Mouse (Mus musculus) liver, postnatal 0 days (tissue): ENCODE data around the gene Rsph3b. TPM values are rescaled to one million over a fixed set of nuclear protein-coding genes. Genes with fewer than 3 reads are reported as not detected.

Experiments
- ATAC-seq: fragments of 200-750 bp; cut with Nextera tagmentation; 2 replicates; pipeline ENCODE4 v1.8.0; 2017; ENCODE audit warnings: mild to moderate bottlenecking, moderate library complexity
- DNase-seq: peaks from one replicate; pipeline ENCODE4 v3.0.0-alpha.2; 2016
- H3K27ac ChIP-seq: fragments of 300-500 bp; sonication (generic); 2 replicates; pipeline ENCODE4 v1.5.1; 2014; ENCODE audit warnings: antibody characterized with exemption, moderate library complexity, mild to moderate bottlenecking, low read depth
- H3K27me3 ChIP-seq: fragments of 300-500 bp; sonication (generic); 2 replicates; pipeline ENCODE4 v1.6.1; 2014; ENCODE audit warnings: low read length, control low read depth, mixed read lengths; ENCODE audit not compliant: insufficient read depth
- H3K36me3 ChIP-seq: fragments of 300-500 bp; sonication (generic); replicated peaks from 2 replicates; pipeline ENCODE4 v1.6.1; 2014; ENCODE audit warnings: mild to moderate bottlenecking, control low read depth, low read length, moderate library complexity, mixed read lengths; ENCODE audit not compliant: insufficient read depth
- H3K4me1 ChIP-seq: fragments of 300-500 bp; sonication (generic); 2 replicates; pipeline ENCODE4 v1.6.1; 2014; ENCODE audit warnings: antibody characterized with exemption, mild to moderate bottlenecking, control low read depth; ENCODE audit not compliant: insufficient read depth
- H3K4me2 ChIP-seq: fragments of 300-500 bp; sonication (generic); 2 replicates; pipeline ENCODE4 v1.6.1; 2014; ENCODE audit warnings: low read depth, mild to moderate bottlenecking, low read length, moderate library complexity, mixed read lengths
- H3K4me3 ChIP-seq: fragments of 300-500 bp; sonication (generic); 2 replicates; pipeline ENCODE4 v1.5.1; 2014; ENCODE audit warnings: low read depth, low read length
- H3K9ac ChIP-seq: fragments of 300-500 bp; sonication (generic); replicated peaks from 2 replicates; pipeline ENCODE4 v1.6.1; 2014; ENCODE audit warnings: mild to moderate bottlenecking, moderate library complexity
- H3K9me3 ChIP-seq: fragments of 300-500 bp; sonication (generic); 2 replicates; pipeline ENCODE4 v1.6.1; 2016; ENCODE audit warnings: mild to moderate bottlenecking, control low read depth, low read length, mixed read lengths
- CTCF ChIP-seq: sonication (generic); IDR thresholded peaks from 2 replicates; pipeline ENCODE4 v1.5.1; 2016; ENCODE audit warnings: antibody characterized with exemption, low read depth
- EP300 ChIP-seq: IDR thresholded peaks from 2 replicates; pipeline ENCODE4 v1.6.1; 2016; ENCODE audit warnings: antibody characterized with exemption, low read depth, mild to moderate bottlenecking
- WGBS: fragments of 180-500 bp; shearing (Covaris S2); extraction: QIAGEN DNeasy Blood & Tissue Kit; methylation state at CpG from one replicate; pipeline ENCODE4 v1.1.7; 2014; ENCODE audit not compliant: insufficient replicate concordance; 5-methylcytosine and 5-hydroxymethylcytosine counted together
- microRNA-seq: library from miRNA; unstranded; fragments of <30 nt; microRNA quantifications from one replicate; pipeline ENCODE4, GENCODE M21; 2016
- polyA plus RNA-seq: library from polyadenylated mRNA; unstranded; fragments of >200 nt; fragmentation: Nextera tagmentation; extraction: Ambion mirVana; gene quantifications from 2 replicates; pipeline ENCODE4 v1.2.1, GENCODE M21; 2015

Rsph3b gene
- polyA plus RNA-seq, 1 experiment from 2014 or later: 13.2 TPM

DNA sequence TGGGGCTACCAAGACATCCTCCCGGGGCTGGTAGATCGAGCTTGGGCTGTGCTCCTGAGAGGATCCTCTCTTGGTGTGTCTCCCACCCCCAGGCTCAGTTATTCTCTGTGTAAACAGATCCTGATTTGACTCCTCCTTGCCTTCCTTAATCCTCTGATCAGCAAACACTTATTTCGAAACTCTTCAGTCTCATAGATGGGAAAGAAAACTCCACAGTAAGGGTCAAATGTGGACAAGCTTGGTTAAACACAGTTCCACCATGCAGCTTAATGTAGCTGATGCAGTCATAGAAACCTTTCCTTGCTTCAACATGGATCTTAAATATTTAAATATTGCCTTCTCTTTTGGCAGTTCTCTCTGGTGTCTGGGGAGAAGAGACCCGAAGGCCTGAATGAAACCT, 88.4 kb downstream of the Rsph3b start:
- Histone ChIP-seq H3K4me2 (no peak overlapping the region), H3K36me3 (no peaks in the 10 kb centered on the region), H3K9ac (no peak overlapping the region), H3K27ac (no peak overlapping the region), H3K4me3 (no peak overlapping the region), H3K9me3 (no peaks in the 10 kb centered on the region), H3K27me3 (peaks cover 10% of the 10 kb centered on the region; the same call in 1 of the 2 replicates), H3K4me1 (peaks cover 7% of the 10 kb centered on the region)
- no peak for ATAC-seq
- DNase-seq: no peak
- 55% methylated on average over 4 of the region's 4 CpGs for WGBS
- TF ChIP-seq CTCF (no peak), EP300 (no peak)

Small RNA genes lying within 50 kb of the gene (microRNA-seq; reads per million reads assigned to microRNA genes)
- not detected for gene Mir692-1

Other genes starting within 250 kb of the Rsph3b start
- 32.0 and 34.8 TPM in 2 replicates for gene Ezr, start 165.9 kb downstream of the Rsph3b start, polyA plus RNA-seq
- gene Tagap1, start 12.5 kb upstream of the Rsph3b start, polyA plus RNA-seq: 9.2 and 9.6 TPM in 2 replicates
- gene Rnaset2b, start 22.0 kb upstream of the Rsph3b start, polyA plus RNA-seq: 161 and 182 TPM in 2 replicates
- 0.06 TPM in 1 of 2 replicates, not detected in the other for gene Gm49721, start 30.2 kb upstream of the Rsph3b start, polyA plus RNA-seq
- gene Gm1604a, start 76.9 kb upstream of the Rsph3b start, polyA plus RNA-seq: 0.17 and 0.39 TPM in 2 replicates
- gene Rps6ka2, start 221.4 kb upstream of the Rsph3b start, polyA plus RNA-seq: 1.2 and 1.5 TPM in 2 replicates